In the genomic region with DNA sequence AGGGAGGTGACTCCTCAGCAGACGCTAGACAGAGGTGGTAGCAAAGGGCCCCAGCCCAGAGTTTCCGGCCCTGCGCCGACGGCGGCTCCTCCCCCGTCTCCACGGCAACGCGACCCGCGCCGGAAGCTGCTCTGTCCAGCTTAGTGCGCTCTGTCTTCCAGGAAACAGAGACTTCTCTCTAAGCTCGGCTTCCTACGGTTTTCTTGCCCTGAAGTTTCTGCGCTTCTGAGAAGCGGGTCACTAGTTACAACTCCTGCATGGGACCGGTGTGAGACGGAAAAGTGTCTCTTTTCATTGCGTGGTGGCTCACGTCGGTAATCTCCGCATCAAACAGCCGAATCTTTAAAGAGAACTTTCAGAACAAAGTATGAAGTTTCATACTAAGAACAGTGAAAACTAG, we compare ENCODE assay signal across 8 mouse cellular contexts. TPM values are rescaled to one million over a fixed set of nuclear protein-coding genes. Genes with fewer than 3 reads are reported as not detected.
DNase-seq lines count a peak whose midpoint lies in the region; ATAC-seq lines count a peak whose summit lies in the region.

Gene Sfi1 (minus strand): TSS at position 101 of the 400 bp plus-strand sequence.

- no peaks in the 10 kb centered on the region for H3K9me3 ChIP-seq in forebrain, embryonic 16.5 days (ENCODE audit: control insufficient read depth, low read length)

- H3K4me2 ChIP-seq in forebrain, embryonic 16.5 days (ENCODE audit: low read length) = no peak within 1 kb of the TSS

- no peaks in the 10 kb centered on the region for H3K27me3 ChIP-seq in forebrain, embryonic 16.5 days (replicated peaks; ENCODE audit: control insufficient read depth, insufficient read depth, low read length)

- DNase-seq in layer of hippocampus, adult 8-10 months (ENCODE audit: low spot score in 2 of 2) = no peak
- DNase-seq in layer of hippocampus, adult 9-10 months (ENCODE audit: low spot score) = no peak
- DNase-seq in adrenal gland, postnatal 10 days = no peak
- no peak for DNase-seq in left cerebral cortex, postnatal 36 days (ENCODE audit: low spot score in 2 of 2)
- no peak for DNase-seq in cerebellum, postnatal 10 days
- no peak for DNase-seq in kidney, adult 18-20 months
- no peak for DNase-seq in B cell, adult 2 months

- no peaks in the 10 kb centered on the region for H3K4me1 ChIP-seq in forebrain, embryonic 16.5 days (replicated peaks; ENCODE audit: control insufficient read depth, insufficient read depth, low read length)

- H3K27ac ChIP-seq in forebrain, embryonic 16.5 days (ENCODE audit: low read length) = no peak within 1 kb of the TSS

- no peak for ATAC-seq in forebrain, embryonic 16.5 days

- H3K9ac ChIP-seq in forebrain, embryonic 16.5 days (replicated peaks; ENCODE audit: low read depth, low read length) = no peak within 1 kb of the TSS

- 85% methylated on average over 25 of the region's 25 CpGs for WGBS in forebrain, embryonic 16.5 days

- intact Hi-C loops in left cerebral cortex, postnatal 36 days (cut with DNase I) = no loop called here

- H3K4me3 ChIP-seq in forebrain, embryonic 16.5 days (replicated peaks; ENCODE audit: low read length) = no peak within 1 kb of the TSS

- H3K36me3 ChIP-seq in forebrain, embryonic 16.5 days (ENCODE audit: control insufficient read depth, insufficient read depth) = no peaks in the 10 kb centered on the region

RNA-seq across cellular contexts. Expression of gene Sfi1, which starts in this region (rescaled TPM):
- 100 to 1,000 TPM in 1 of 4 experiments, 10 to 100 TPM in 3; 78.7 to 104 (median 90.0) TPM for total RNA-seq in layer of hippocampus, adult 8-10 months (2022)
- 10 to 100 TPM; 30.0 to 62.1 TPM for total RNA-seq in adrenal gland, postnatal 10 days (2021)
- polyA plus RNA-seq in forebrain, embryonic 16.5 days (2015; fragmentation: Nextera tagmentation; extraction: Ambion mirVana) = 17.2 and 23.9 TPM in 2 replicates
- 10 to 100 TPM; 43.7 to 73.1 TPM for total RNA-seq in left cerebral cortex, postnatal 36 days (2021)
